In genomic region chr8:77552491-77552890, GRCm38 (mm10) we compare ENCODE assay signal across 18 mouse cellular contexts. TPM values are rescaled to one million over a fixed set of nuclear protein-coding genes. Genes with fewer than 3 reads are reported as not detected.
DNase-seq lines count a peak whose midpoint lies in the region; ATAC-seq lines count a peak whose summit lies in the region.
"Had no signal": no experiment of that assay in that cellular context is flagged by ENCODE, and none has a peak within 500 bp of the region (broad histone marks: within the 10 kb centered on the region; RNA-seq: fewer than 3 reads in every experiment).

No protein-coding gene starts in this region.

- 96% methylated on average over 3 of the region's 3 CpGs for WGBS in midbrain, embryonic 11.5 days
- WGBS in midbrain, embryonic 15.5 days = 95% methylated on average over 3 of the region's 3 CpGs

- H3K4me2 ChIP-seq in midbrain, embryonic 11.5 days = no peak overlapping the region
- no peak overlapping the region for H3K4me2 ChIP-seq in midbrain, embryonic 15.5 days

- no peaks in the 10 kb centered on the region for H3K27me3 ChIP-seq in midbrain, embryonic 11.5 days (ENCODE audit: control insufficient read depth, insufficient read depth, low read length)
- no peaks in the 10 kb centered on the region for H3K27me3 ChIP-seq in midbrain, embryonic 15.5 days (replicated peaks)
- H3K27me3 ChIP-seq: CH12.LX, Patski had no signal

- H3K4me1 ChIP-seq in midbrain, embryonic 11.5 days (ENCODE audit: control insufficient read depth, insufficient read depth, low read length) = peaks cover 2% of the 10 kb centered on the region; the same call in 1 of the 2 replicates
- peaks cover 27% of the 10 kb centered on the region for H3K4me1 ChIP-seq in midbrain, embryonic 15.5 days

- ATAC-seq in midbrain, embryonic 11.5 days (ENCODE audit: low FRiP score) = no peak
- ATAC-seq in midbrain, embryonic 15.5 days (replicated peaks) = no peak
- ATAC-seq: activated CD4-positive, CD25-positive, alpha-beta regulatory T cell, adult 4 months; CD4-positive, CD25-positive, alpha-beta regulatory T cell, adult 4 months; Patski had no signal

- no peak overlapping the region for H3K27ac ChIP-seq in midbrain, embryonic 11.5 days (ENCODE audit: low read depth, low read length)
- H3K27ac ChIP-seq in midbrain, embryonic 15.5 days = no peak overlapping the region

- peaks cover 7% of the 10 kb centered on the region; the same call in 1 of the 2 replicates for H3K36me3 ChIP-seq in midbrain, embryonic 11.5 days (ENCODE audit: control insufficient read depth, insufficient read depth, low read length)
- H3K36me3 ChIP-seq in midbrain, embryonic 15.5 days (replicated peaks) = peaks cover 28% of the 10 kb centered on the region

- H3K9ac ChIP-seq in midbrain, embryonic 11.5 days (ENCODE audit: low read length) = no peak overlapping the region
- no peak overlapping the region for H3K9ac ChIP-seq in midbrain, embryonic 15.5 days

- H3K9me3 ChIP-seq in midbrain, embryonic 11.5 days (ENCODE audit: control insufficient read depth, low read length) = no peaks in the 10 kb centered on the region
- H3K9me3 ChIP-seq in midbrain, embryonic 15.5 days = no peaks in the 10 kb centered on the region

- intact Hi-C loops in heart, postnatal 10 days (cut with DNase I) = no loop called here

- peak; percentile 53 for DNase-seq in heart, adult 11 months
- no peak for DNase-seq in heart, postnatal 10 days
- peak; percentile 69 for DNase-seq in midbrain, embryonic 11.5 days (ENCODE audit: low spot score, missing footprints)
- DNase-seq: adrenal gland, adult 2 months; adrenal gland, adult 8-10 months; adrenal gland, postnatal 10 days; adrenal gland, postnatal 14 days; adrenal gland, postnatal 25 days; adrenal gland, postnatal 36 days; B cell, adult 2 months; cerebellum, adult 11 months; cerebellum, adult 11-12 months; cerebellum, adult 18-20 months had no signal

- no peak overlapping the region for H3K4me3 ChIP-seq in midbrain, embryonic 11.5 days (ENCODE audit: low read depth, low read length)
- no peak overlapping the region for H3K4me3 ChIP-seq in midbrain, embryonic 15.5 days

RNA-seq across cellular contexts. Expression of gene Prmt9, which starts 3.3 kb away (rescaled TPM):
- 10 to 100 TPM; 15.6 to 16.0 TPM for total RNA-seq in heart, postnatal 10 days (2021)
- polyA plus RNA-seq in midbrain, embryonic 11.5 days (2014; fragmentation: Nextera tagmentation; extraction: Ambion mirVana) = 22.7 and 24.0 TPM in 2 replicates
- polyA plus RNA-seq in midbrain, embryonic 15.5 days (2015; fragmentation: Nextera tagmentation; extraction: Ambion mirVana) = 24.4 and 29.1 TPM in 2 replicates

RNA-seq across cellular contexts. Expression of gene Arhgap10, which starts 34.7 kb away (rescaled TPM):
- total RNA-seq in heart, postnatal 10 days (2021) = 10 to 100 TPM; 54.5 to 54.6 TPM
- polyA plus RNA-seq in midbrain, embryonic 11.5 days (2014; fragmentation: Nextera tagmentation; extraction: Ambion mirVana) = 11.5 and 12.1 TPM in 2 replicates
- 3.1 and 3.3 TPM in 2 replicates for polyA plus RNA-seq in midbrain, embryonic 15.5 days (2015; fragmentation: Nextera tagmentation; extraction: Ambion mirVana)

RNA-seq across cellular contexts. Expression of gene Tmem184c, which starts 58.0 kb away (rescaled TPM):
- total RNA-seq in heart, postnatal 10 days (2021) = 10 to 100 TPM; 16.1 to 20.3 TPM
- 63.6 and 67.0 TPM in 2 replicates for polyA plus RNA-seq in midbrain, embryonic 11.5 days (2014; fragmentation: Nextera tagmentation; extraction: Ambion mirVana)
- polyA plus RNA-seq in midbrain, embryonic 15.5 days (2015; fragmentation: Nextera tagmentation; extraction: Ambion mirVana) = 61.5 and 65.6 TPM in 2 replicates

Comparison
In these comparisons a context has a peak if more than half of its experiments do, and no peak if none do; other contexts are left out.
1. DNase-seq: peak in heart, adult 11 months (single experiment) and midbrain, embryonic 11.5 days (single experiment); none in heart, postnatal 10 days (0 of 2).